Mouse (Mus musculus) liver, adult 2 months (tissue): ENCODE data around the gene Kbtbd4. TPM values are rescaled to one million over a fixed set of nuclear protein-coding genes. Genes with fewer than 3 reads are reported as not detected.

ENCODE experiments used
- DNase-seq: peaks from one replicate; pipeline ENCODE4 v3.0.0-alpha.2; 2011; ENCODE audit warnings: low read depth, low spot score; ENCODE audit errors: extremely low read depth
- H3K27ac ChIP-seq: fragments of 200-500 bp; replicated peaks from 2 replicates; pipeline ENCODE4 v1.5.1; 2012; ENCODE audit warnings: low read depth, mild to moderate bottlenecking, control low read depth, inconsistent platforms, low read length; ENCODE audit not compliant: insufficient read depth
- H3K27me3 ChIP-seq: fragments of 200-500 bp; 2 replicates; pipeline ENCODE4 v1.6.1; 2012; ENCODE audit warnings: mild to moderate bottlenecking, moderate library complexity, low read length, inconsistent platforms; ENCODE audit not compliant: control insufficient read depth, insufficient read depth
- H3K36me3 ChIP-seq: fragments of 200-500 bp; 2 replicates; pipeline ENCODE4 v1.6.1; 2012; ENCODE audit warnings: low read length, inconsistent platforms; ENCODE audit not compliant: control insufficient read depth, insufficient read depth
- H3K4me1 ChIP-seq: fragments of 200-500 bp; 2 replicates; pipeline ENCODE4 v1.6.1; 2011; ENCODE audit warnings: low read length; ENCODE audit not compliant: control insufficient read depth, insufficient read depth
- H3K4me3 ChIP-seq: fragments of 200-500 bp; 2 replicates; pipeline ENCODE4 v1.5.1; 2011; ENCODE audit warnings: low read depth, mild to moderate bottlenecking, control low read depth, low read length, moderate library complexity; ENCODE audit not compliant: insufficient read depth
- H3K79me2 ChIP-seq: fragments of 200-500 bp; 2 replicates; pipeline ENCODE4 v1.6.1; 2012; ENCODE audit warnings: inconsistent platforms, mild to moderate bottlenecking, low read length, moderate library complexity; ENCODE audit not compliant: control insufficient read depth, insufficient read depth
- H3K9ac ChIP-seq: fragments of 200-500 bp; 2 replicates; pipeline ENCODE4 v1.6.1; 2012; ENCODE audit warnings: low read depth, mild to moderate bottlenecking, control low read depth, inconsistent platforms, low read length
- CTCF ChIP-seq: fragments of 200-500 bp; IDR thresholded peaks from 2 replicates; pipeline ENCODE4 v1.5.1; 2011; ENCODE audit warnings: low read depth, low read length, control low read depth
- POLR2A ChIP-seq: fragments of 200-500 bp; IDR thresholded peaks from 2 replicates; pipeline ENCODE4 v1.6.1; 2011; ENCODE audit warnings: low read length, control low read depth; ENCODE audit not compliant: insufficient read depth; ENCODE audit errors: extremely low read depth
- WGBS: fragments of 180-500 bp; shearing (Covaris S2); methylation state at CpG from one replicate; pipeline ENCODE4 v1.1.7; 2018; 5-methylcytosine and 5-hydroxymethylcytosine counted together
- polyA plus RNA-seq: library from polyadenylated mRNA; depleted of rRNA; stranded (reverse); fragments of >200 nt; gene quantifications from 2 replicates; pipeline ENCODE4 v1.2.3, GENCODE M21; 2012; rRNA removed
- total RNA-seq: library from RNA; depleted of rRNA; stranded (reverse); fragments of >200 nt; gene quantifications from 2 replicates; pipeline ENCODE4 v1.2.3, GENCODE M21; 2014; rRNA removed

Kbtbd4 gene
- total and polyA plus RNA-seq, 2 experiments = 9.0 to 13.5 TPM

- peaks cover 30% of the 10 kb centered on the region for H3K4me1 ChIP-seq
- H3K36me3 ChIP-seq = 0 out of 2 replicates have a peak, but pooled peaks cover 2% of the 10 kb centered on the region
- H3K9ac ChIP-seq = no peak overlapping the region
- no peaks in the 10 kb centered on the region for H3K27me3 ChIP-seq
- H3K4me3 ChIP-seq = no peak overlapping the region
- TF ChIP-seq POLR2A (no peak), CTCF (no peak)
- no peak overlapping the region; the same call in 1 of the 2 replicates for H3K27ac ChIP-seq
- H3K79me2 ChIP-seq = peaks cover 40% of the 10 kb centered on the region
- no peak for DNase-seq
Observed at GRCm38 (mm10) chr2:90950582-90951194, 46.1 kb downstream of the Kbtbd4 start.

- Histone ChIP-seq H3K4me3 (no peak overlapping the region), H3K36me3 (peaks cover 2% of the 10 kb centered on the region; the same call in 1 of the 2 replicates), H3K79me2 (peaks cover 48% of the 10 kb centered on the region), H3K27me3 (no peaks in the 10 kb centered on the region), H3K4me1 (peaks cover 29% of the 10 kb centered on the region), H3K27ac (no peak overlapping the region), H3K9ac (no peak overlapping the region)
- TF ChIP-seq POLR2A (no peak), CTCF (no peak)
- no peak for DNase-seq
- WGBS = 39% methylated on average over 3 of the region's 3 CpGs
Observed at GRCm38 (mm10) chr2:90953461-90953860, 48.9 kb downstream of the Kbtbd4 start.

GRCm38 (mm10) chr2:90956053-90956452 is 51.5 kb downstream of the Kbtbd4 start:
- peaks cover 44% of the 10 kb centered on the region for H3K79me2 ChIP-seq
- 73% methylated on average over 1 of the region's 1 CpGs for WGBS
- H3K4me3 ChIP-seq = no peak overlapping the region
- H3K9ac ChIP-seq = no peak overlapping the region
- H3K27me3 ChIP-seq = no peaks in the 10 kb centered on the region
- no peak for DNase-seq
- H3K36me3 ChIP-seq = peaks cover 2% of the 10 kb centered on the region; the same call in 1 of the 2 replicates
- TF ChIP-seq POLR2A (no peak), CTCF (no peak)
- peaks cover 22% of the 10 kb centered on the region for H3K4me1 ChIP-seq
- no peak overlapping the region for H3K27ac ChIP-seq

- H3K36me3 ChIP-seq = peaks cover 2% of the 10 kb centered on the region; the same call in 1 of the 2 replicates
- no peak overlapping the region; the same call in 1 of the 2 replicates for H3K27ac ChIP-seq
- peaks cover 17% of the 10 kb centered on the region for H3K4me1 ChIP-seq
- no peak overlapping the region for H3K4me3 ChIP-seq
- WGBS = 30% methylated on average over 3 of the region's 3 CpGs
- H3K9ac ChIP-seq = no peak overlapping the region
- no peaks in the 10 kb centered on the region for H3K27me3 ChIP-seq
- peak; percentile 69 for DNase-seq
- peaks cover 43% of the 10 kb centered on the region; the same call in 1 of the 2 replicates for H3K79me2 ChIP-seq
- TF ChIP-seq POLR2A (no peak), CTCF (no peak)
Observed at GRCm38 (mm10) chr2:90958856-90959255, 54.3 kb downstream of the Kbtbd4 start.

GRCm38 (mm10) chr2:90960012-90960411 is 55.5 kb downstream of the Kbtbd4 start:
- Histone ChIP-seq H3K27me3 (no peaks in the 10 kb centered on the region), H3K4me3 (no peak overlapping the region), H3K4me1 (peaks cover 24% of the 10 kb centered on the region), H3K36me3 (no peaks in the 10 kb centered on the region; the same call in 1 of the 2 replicates), H3K9ac (no peak overlapping the region), H3K27ac (no peak overlapping the region), H3K79me2 (peaks cover 42% of the 10 kb centered on the region; the same call in 1 of the 2 replicates)
- TF ChIP-seq POLR2A = no peak
- 95% methylated on average over 2 of the region's 2 CpGs for WGBS
- DNase-seq = no peak

Other genes with a start within 250 kb of the Kbtbd4 start
- 9.6 and 13.7 TPM in 2 replicates for gene Nup160, start 227.5 kb upstream of the Kbtbd4 start, total RNA-seq
- 1.3 and 3.1 TPM in 2 replicates for gene Nup160, start 227.5 kb upstream of the Kbtbd4 start, polyA plus RNA-seq
- gene Fnbp4, start 159.4 kb upstream of the Kbtbd4 start, total RNA-seq = 17.6 and 17.9 TPM in 2 replicates
- gene Fnbp4, start 159.4 kb upstream of the Kbtbd4 start, polyA plus RNA-seq = 6.6 and 13.4 TPM in 2 replicates
- not detected in 2 replicates for gene Agbl2, start 122.0 kb upstream of the Kbtbd4 start, total RNA-seq
- 0.05 TPM in 1 of 2 replicates, not detected in the other for gene Agbl2, start 122.0 kb upstream of the Kbtbd4 start, polyA plus RNA-seq
- 186 TPM in 2 replicates for gene Mtch2, start 57.6 kb upstream of the Kbtbd4 start, total RNA-seq
- 103 and 108 TPM in 2 replicates for gene Mtch2, start 57.6 kb upstream of the Kbtbd4 start, polyA plus RNA-seq
- 0.18 and 0.67 TPM in 2 replicates for gene C1qtnf4, start 18.9 kb upstream of the Kbtbd4 start, total RNA-seq
- 1.1 and 1.4 TPM in 2 replicates for gene C1qtnf4, start 18.9 kb upstream of the Kbtbd4 start, polyA plus RNA-seq
- gene Ndufs3, start 87 bp downstream of the Kbtbd4 start, total RNA-seq = 191 and 201 TPM in 2 replicates
- 199 and 205 TPM in 2 replicates for gene Ndufs3, start 87 bp downstream of the Kbtbd4 start, polyA plus RNA-seq
- gene Celf1, start 35.6 kb downstream of the Kbtbd4 start, total RNA-seq = 39.5 and 46.2 TPM in 2 replicates
- gene Celf1, start 35.6 kb downstream of the Kbtbd4 start, polyA plus RNA-seq = 30.5 and 32.9 TPM in 2 replicates
- gene Rapsn, start 130.9 kb downstream of the Kbtbd4 start, total RNA-seq = 0.07 TPM in 1 of 2 replicates, not detected in the other
- 0.09 TPM in 1 of 2 replicates, not detected in the other for gene Rapsn, start 130.9 kb downstream of the Kbtbd4 start, polyA plus RNA-seq
- 147 and 190 TPM in 2 replicates for gene Psmc3, start 149.3 kb downstream of the Kbtbd4 start, total RNA-seq
- gene Psmc3, start 149.3 kb downstream of the Kbtbd4 start, polyA plus RNA-seq = 69.4 and 71.4 TPM in 2 replicates
- gene Slc39a13, start 165.7 kb downstream of the Kbtbd4 start, total RNA-seq = 4.3 and 6.8 TPM in 2 replicates
- 13.1 and 17.5 TPM in 2 replicates for gene Slc39a13, start 165.7 kb downstream of the Kbtbd4 start, polyA plus RNA-seq
- gene Spi1, start 177.7 kb downstream of the Kbtbd4 start, total RNA-seq = 3.7 and 4.8 TPM in 2 replicates
- 9.5 and 16.5 TPM in 2 replicates for gene Spi1, start 177.7 kb downstream of the Kbtbd4 start, polyA plus RNA-seq
- 0.07 TPM in 1 of 2 replicates, not detected in the other for gene Mybpc3, start 213.4 kb downstream of the Kbtbd4 start, total RNA-seq
- 0.01 and 0.04 TPM in 2 replicates for gene Mybpc3, start 213.4 kb downstream of the Kbtbd4 start, polyA plus RNA-seq